Mouse (Mus musculus): ENCODE results near the gene Gemin2.

DNA sequence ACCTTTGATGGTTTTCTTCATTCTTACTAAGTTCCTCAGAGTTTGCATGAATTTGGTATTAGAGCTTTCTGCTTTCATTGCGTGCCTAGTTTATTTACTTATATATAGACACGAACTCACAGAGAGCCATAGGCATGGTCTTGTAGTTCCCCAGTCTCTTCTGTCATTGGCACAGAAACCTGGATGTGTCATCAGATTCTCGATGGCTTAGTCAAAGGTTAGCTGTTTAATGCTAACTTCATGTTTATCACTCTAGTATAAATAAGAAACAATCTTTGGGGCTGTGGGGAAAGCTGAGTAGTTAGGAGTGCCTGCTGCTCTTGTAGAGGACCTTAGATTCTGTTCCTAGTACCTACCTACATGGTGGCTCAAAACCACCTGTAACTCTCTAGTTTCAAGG, 63.8 kb downstream of the Gemin2 start:
- TF ChIP-seq POLR2A (IDR thresholded peaks at IDR 0.05; ENCODE audit: insufficient read depth, low read length) = no peak
- no peak for TF ChIP-seq EP300 (IDR thresholded peaks at IDR 0.05; ENCODE audit: insufficient read depth, low read depth, low read length)
